Mouse (Mus musculus): ENCODE data around the gene Tnfrsf13c. TPM values are rescaled to one million over a fixed set of nuclear protein-coding genes. Genes with fewer than 3 reads are reported as not detected.

The Tnfrsf13c gene
- total and polyA plus RNA-seq, 3 experiments = 204 to 287 (median 257) TPM

GRCm38 (mm10) chr15:82199546-82199945 lies 24.6 kb downstream of the Tnfrsf13c start:
- Histone ChIP-seq H3K4me1 (ENCODE audit: control insufficient read depth in 1 of 2, insufficient read depth in 2 of 2) (peaks cover 0 to 15% of the 10 kb centered on the region in 2 experiments; a peak in 2 of 4 replicates), H3K36me3 (replicated peaks in 1 of 2; ENCODE audit: control insufficient read depth in 1 of 2, insufficient read depth in 1 of 2, low read length in 1 of 2) (peaks cover 91 to 99% of the 10 kb centered on the region in 2 experiments), H3K9ac (ENCODE audit: insufficient read depth, low read depth) (no peak overlapping the region), H3K27me3 (replicated peaks) (no peaks in the 10 kb centered on the region), H3K79me2 (replicated peaks; ENCODE audit: control insufficient read depth, extremely low read depth, insufficient read depth, poor library complexity, severe bottlenecking) (no peaks in the 10 kb centered on the region), H3K27ac (ENCODE audit: insufficient read depth, low read depth) (no peak overlapping the region), H3K4me2 (ENCODE audit: insufficient read depth, low read depth, poor library complexity, severe bottlenecking) (no peak overlapping the region), H3K4me3 (replicated peaks in 1 of 3; ENCODE audit: low read depth in 2 of 3, low read length in 2 of 3, poor library complexity in 1 of 3) (no peak overlapping the region), H3K9me3 (replicated peaks; ENCODE audit: low read length) (no peaks in the 10 kb centered on the region)
- no peak for TF ChIP-seq TBP (conservative IDR thresholded peaks at IDR 0.05; ENCODE audit: low read depth, low read length)
- TF ChIP-seq TCF12 (IDR thresholded peaks at IDR 0.05; ENCODE audit: low read depth, low read length) = no peak
- no peak for TF ChIP-seq USF1 (IDR thresholded peaks at IDR 0.05; ENCODE audit: low read depth, low read length)
- no peak for TF ChIP-seq SMC3 (IDR thresholded peaks at IDR 0.05; ENCODE audit: low read depth, low read length)
- no peak for TF ChIP-seq CTCF (conservative IDR thresholded peaks at IDR 0.05 in 1 of 2, IDR thresholded peaks at IDR 0.05 in 1 of 2; ENCODE audit: low read depth in 2 of 2, low read length in 2 of 2)
- TF ChIP-seq ETS1 (conservative IDR thresholded peaks at IDR 0.05; ENCODE audit: low read depth, low read length) = no peak
- no peak for TF ChIP-seq RAD21 (IDR thresholded peaks at IDR 0.05; ENCODE audit: low read depth, low read length)
- no peak for TF ChIP-seq CHD1 (IDR thresholded peaks at IDR 0.05; ENCODE audit: low read depth, low read length)
- no peak for TF ChIP-seq POLR2A (IDR thresholded peaks at IDR 0.05; ENCODE audit: low read depth, low read length)
- no peak for TF ChIP-seq ZKSCAN1 (IDR thresholded peaks at IDR 0.05; ENCODE audit: borderline replicate concordance, low read depth, low read length)
- no peak for TF ChIP-seq MAFK (IDR thresholded peaks at IDR 0.05; ENCODE audit: insufficient replicate concordance, low read length)
- TF ChIP-seq PAX5 (IDR thresholded peaks at IDR 0.05; ENCODE audit: low read length) = no peak
- TF ChIP-seq RCOR1 (conservative IDR thresholded peaks at IDR 0.05; ENCODE audit: low read depth, low read length) = no peak
- TF ChIP-seq JUN (IDR thresholded peaks at IDR 0.05; ENCODE audit: insufficient read depth, low read depth, low read length) = no peak
- no peak for TF ChIP-seq NELFE (IDR thresholded peaks at IDR 0.05; ENCODE audit: low read depth, low read length)
- TF ChIP-seq JUND (conservative IDR thresholded peaks at IDR 0.05; ENCODE audit: low read depth, low read length) = no peak
- no peak for TF ChIP-seq MAZ (IDR thresholded peaks at IDR 0.05; ENCODE audit: low read depth, low read length)
- dilution Hi-C loops (cut with MboI; ENCODE audit: extremely low pct_ligation_motif_present, extremely low pct_unique_long_range_greater_than_20kb, low sequenced_read_pairs) = no loop called here
- no peak for DNase-seq (ENCODE audit: extremely low read depth)
- in situ Hi-C loops (cut with MboI; ENCODE audit: low pct_ligation_motif_present, low pct_unique_long_range_greater_than_20kb, low sequenced_read_pairs) = no loop called here

GRCm38 (mm10) chr15:82198342-82198741 lies 25.8 kb downstream of the Tnfrsf13c start:
- Histone ChIP-seq H3K4me3 (replicated peaks in 1 of 3; ENCODE audit: low read depth in 2 of 3, low read length in 2 of 3, poor library complexity in 1 of 3) (no peak overlapping the region), H3K36me3 (replicated peaks in 1 of 2; ENCODE audit: control insufficient read depth in 1 of 2, insufficient read depth in 1 of 2, low read length in 1 of 2) (peaks cover 95 to 99% of the 10 kb centered on the region in 2 experiments), H3K4me1 (ENCODE audit: control insufficient read depth in 1 of 2, insufficient read depth in 2 of 2) (peaks cover 0 to 3% of the 10 kb centered on the region in 2 experiments; a peak in 1 of 4 replicates), H3K4me2 (ENCODE audit: insufficient read depth, low read depth, poor library complexity, severe bottlenecking) (no peak overlapping the region), H3K27ac (ENCODE audit: insufficient read depth, low read depth) (no peak overlapping the region), H3K79me2 (replicated peaks; ENCODE audit: control insufficient read depth, extremely low read depth, insufficient read depth, poor library complexity, severe bottlenecking) (no peaks in the 10 kb centered on the region), H3K9ac (ENCODE audit: insufficient read depth, low read depth) (no peak overlapping the region), H3K9me3 (replicated peaks; ENCODE audit: low read length) (no peaks in the 10 kb centered on the region), H3K27me3 (replicated peaks) (no peaks in the 10 kb centered on the region)
- dilution Hi-C loops (cut with MboI; ENCODE audit: extremely low pct_ligation_motif_present, extremely low pct_unique_long_range_greater_than_20kb, low sequenced_read_pairs) = no loop called here
- no peak for DNase-seq (ENCODE audit: extremely low read depth)
- in situ Hi-C loops (cut with MboI; ENCODE audit: low pct_ligation_motif_present, low pct_unique_long_range_greater_than_20kb, low sequenced_read_pairs) = no loop called here
- TF ChIP-seq TCF12 (IDR thresholded peaks at IDR 0.05; ENCODE audit: low read depth, low read length) (no peak), KAT2A (IDR thresholded peaks at IDR 0.05; ENCODE audit: insufficient replicate concordance, low read length) (no peak), CHD2 (IDR thresholded peaks at IDR 0.05; ENCODE audit: low read length) (no peak), ELF1 (IDR thresholded peaks at IDR 0.05; ENCODE audit: low read depth, low read length) (no peak), EP300 (IDR thresholded peaks at IDR 0.05; ENCODE audit: low read length) (no peak), ZNF384 (IDR thresholded peaks at IDR 0.05; ENCODE audit: low read depth, low read length) (no peak), MAX (IDR thresholded peaks at IDR 0.05; ENCODE audit: low read length) (no peak), E2F4 (IDR thresholded peaks at IDR 0.05; ENCODE audit: insufficient replicate concordance, low read depth, low read length) (no peak), UBTF (IDR thresholded peaks at IDR 0.05; ENCODE audit: low read depth, low read length) (no peak), GABPA (IDR thresholded peaks at IDR 0.05; ENCODE audit: insufficient replicate concordance, low read depth, low read length) (no peak), ZMIZ1 (IDR thresholded peaks at IDR 0.05; ENCODE audit: low read depth, low read length) (no peak), ZKSCAN1 (IDR thresholded peaks at IDR 0.05; ENCODE audit: borderline replicate concordance, low read depth, low read length) (no peak), SMC3 (IDR thresholded peaks at IDR 0.05; ENCODE audit: low read depth, low read length) (no peak), USF2 (conservative IDR thresholded peaks at IDR 0.05; ENCODE audit: low read depth, low read length) (no peak), IRF4 (IDR thresholded peaks at IDR 0.05; ENCODE audit: low read depth, low read length) (no peak), USF1 (IDR thresholded peaks at IDR 0.05; ENCODE audit: low read depth, low read length) (no peak), JUND (conservative IDR thresholded peaks at IDR 0.05; ENCODE audit: low read depth, low read length) (no peak), CTCF (conservative IDR thresholded peaks at IDR 0.05 in 1 of 2, IDR thresholded peaks at IDR 0.05 in 1 of 2; ENCODE audit: low read depth in 2 of 2, low read length in 2 of 2) (no peak), ZC3H11A (IDR thresholded peaks at IDR 0.05; ENCODE audit: low read depth, low read length) (no peak), RCOR1 (conservative IDR thresholded peaks at IDR 0.05; ENCODE audit: low read depth, low read length) (no peak)

Measured in CH12.LX (cell line).